Mouse (Mus musculus): Measurements from ENCODE around the gene Rasd2.
A peak's percentile ranks its signal among the peaks of the same experiment; 100 is the strongest.

The Rasd2 gene

GRCm38 (mm10) chr8:75213686-75214085 is at the start of gene Rasd2:
TSS of gene Rasd2 (plus strand) at chr8:75213944.
- DNase-seq (ENCODE audit: low read depth, low spot score) = no peak

- no peak for DNase-seq (ENCODE audit: low read depth, low spot score)
Observed at GRCm38 (mm10) chr8:75169363-75169762, 44.4 kb upstream of the Rasd2 start.

DNA sequence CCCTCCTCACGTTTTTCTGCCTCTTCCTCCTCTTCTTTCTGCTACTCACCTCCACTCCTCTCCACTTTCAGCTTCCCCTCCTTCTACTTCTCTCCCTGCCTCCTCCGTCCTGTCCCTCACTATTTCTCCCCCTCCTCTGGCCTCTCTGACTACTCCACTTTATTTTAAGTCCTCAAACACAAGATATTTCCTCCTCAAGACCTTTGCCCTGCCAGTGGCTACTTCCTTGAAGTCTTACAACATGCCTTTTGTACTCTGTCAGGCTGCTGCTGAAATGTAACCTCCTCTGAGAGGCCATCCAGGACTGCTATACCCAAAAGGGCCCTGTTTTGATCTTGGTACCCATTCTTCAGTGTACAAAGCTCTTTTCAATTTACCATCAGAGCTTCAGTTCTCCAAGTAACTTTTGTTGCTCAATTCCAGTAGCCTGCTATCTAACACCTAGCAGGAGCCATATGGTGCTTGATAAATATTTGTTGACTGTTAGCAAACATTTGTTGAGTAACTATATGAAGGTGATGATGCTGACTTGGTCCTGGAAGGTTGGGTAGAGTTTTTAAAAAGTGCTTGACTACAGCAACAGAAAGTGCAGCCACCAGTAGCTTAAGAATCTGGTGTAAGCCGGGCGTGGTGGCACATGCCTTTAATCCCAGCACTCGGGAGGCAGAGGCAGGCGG is 41.6 kb upstream of the Rasd2 start:
- no peak for DNase-seq (ENCODE audit: low read depth, low spot score)

- no peak for DNase-seq (ENCODE audit: low read depth, low spot score)
Observed at GRCm38 (mm10) chr8:75193022-75193421, 20.7 kb upstream of the Rasd2 start.

- peak; percentile 76 for DNase-seq (ENCODE audit: low read depth, low spot score)
Observed at GRCm38 (mm10) chr8:75194473-75195071, 19.2 kb upstream of the Rasd2 start.

DNA sequence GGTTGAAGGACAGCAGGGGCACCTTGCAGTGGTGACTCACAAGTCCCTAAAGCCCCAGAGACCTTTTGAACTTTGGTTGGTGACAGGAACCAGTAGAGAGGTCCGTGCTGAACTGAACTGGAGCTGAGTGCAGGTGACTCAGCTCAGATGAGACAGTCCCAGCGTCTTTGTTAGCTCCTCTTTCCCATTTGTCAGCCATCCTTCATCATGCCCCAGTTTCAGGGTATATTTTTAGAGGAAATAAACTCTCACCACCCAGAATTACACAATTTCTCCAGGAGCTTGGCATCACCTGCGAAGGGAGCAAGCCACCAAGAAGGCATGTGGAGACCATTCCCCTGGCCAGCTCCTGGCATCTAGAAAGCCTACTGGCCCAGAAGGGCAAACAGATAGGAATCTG is 16.6 kb upstream of the Rasd2 start:
- DNase-seq (ENCODE audit: low read depth, low spot score) = peak; percentile 74

GRCm38 (mm10) chr8:75197862-75198261 is 15.9 kb upstream of the Rasd2 start:
- DNase-seq (ENCODE audit: low read depth, low spot score) = peak; percentile 61

DNA sequence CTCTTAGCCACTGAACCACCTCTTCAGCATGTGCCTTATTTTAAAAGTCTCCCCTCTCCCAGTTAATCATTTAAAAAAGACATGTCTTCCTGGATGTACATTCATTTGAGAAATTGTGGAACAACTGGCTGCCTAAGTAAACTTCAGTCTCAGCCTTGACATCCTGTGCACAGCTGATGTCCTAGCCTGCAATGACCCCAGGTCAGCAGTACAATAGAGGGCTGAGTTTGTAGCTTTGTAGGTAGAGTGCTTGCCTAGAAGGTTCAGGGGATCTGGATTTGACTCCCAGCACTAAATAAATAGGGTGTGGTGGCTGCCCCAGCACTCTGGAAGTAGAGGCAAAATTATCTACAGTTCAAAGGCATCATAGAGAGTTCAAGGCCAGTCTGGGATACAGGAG is 15.4 kb upstream of the Rasd2 start:
- no peak for DNase-seq (ENCODE audit: low read depth, low spot score)

- DNase-seq (ENCODE audit: low read depth, low spot score) = peak; percentile 74
Observed at GRCm38 (mm10) chr8:75198988-75199765, 14.6 kb upstream of the Rasd2 start.

GRCm38 (mm10) chr8:75199914-75200313 is 13.8 kb upstream of the Rasd2 start:
- peak; percentile 68 for DNase-seq (ENCODE audit: low read depth, low spot score)

DNA sequence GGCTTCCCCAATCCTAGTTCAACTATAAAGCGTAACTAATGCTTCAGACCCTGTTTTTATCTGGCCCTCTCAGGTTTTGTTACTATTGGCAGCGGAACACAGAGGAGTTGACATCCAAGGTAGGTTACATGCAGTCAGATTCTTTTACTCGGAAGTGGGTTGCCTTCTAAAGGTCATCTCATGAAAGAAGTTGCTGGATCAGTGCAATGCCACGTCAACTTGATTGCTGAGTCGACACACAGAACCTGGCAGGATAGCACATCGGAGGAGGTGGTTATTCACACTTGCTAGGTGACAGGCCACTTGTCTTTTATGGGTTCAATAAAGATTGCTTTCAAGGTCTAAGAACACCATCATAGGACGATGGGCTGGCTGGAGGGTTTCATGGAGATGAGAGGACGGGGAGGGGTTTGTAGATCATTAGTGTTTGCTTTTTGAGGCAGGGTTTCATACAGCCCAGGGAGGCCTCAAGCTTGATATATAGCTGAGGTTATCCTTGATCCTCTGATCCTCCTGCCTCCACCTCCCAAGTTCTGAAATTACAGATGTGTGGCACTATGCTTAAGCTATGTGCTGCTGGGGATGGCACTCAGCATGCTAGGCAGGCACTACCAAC is 11.6 kb upstream of the Rasd2 start:
- no peak for DNase-seq (ENCODE audit: low read depth, low spot score)

- no peak for DNase-seq (ENCODE audit: low read depth, low spot score)
Observed at GRCm38 (mm10) chr8:75202913-75203312, 10.8 kb upstream of the Rasd2 start.

DNA sequence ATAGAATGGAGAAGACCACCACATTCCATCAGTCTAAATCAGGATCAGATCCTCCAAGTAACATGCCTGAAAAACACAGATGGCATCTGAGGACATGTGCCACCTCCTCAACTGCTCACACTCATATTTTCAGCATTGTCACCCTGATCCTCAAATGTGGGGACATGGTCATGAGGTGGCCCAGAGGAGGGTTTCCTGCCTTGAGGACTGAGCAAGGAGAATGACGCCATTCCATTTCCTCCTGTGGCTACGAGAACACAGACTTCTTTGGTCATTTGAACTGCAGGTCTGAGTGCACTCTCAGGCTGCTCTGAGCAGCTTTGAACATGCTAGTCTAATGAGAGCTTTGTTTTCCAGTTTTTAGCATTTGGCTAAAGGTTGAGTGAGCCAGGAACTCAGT is 10.3 kb upstream of the Rasd2 start:
- no peak for DNase-seq (ENCODE audit: low read depth, low spot score)

DNA sequence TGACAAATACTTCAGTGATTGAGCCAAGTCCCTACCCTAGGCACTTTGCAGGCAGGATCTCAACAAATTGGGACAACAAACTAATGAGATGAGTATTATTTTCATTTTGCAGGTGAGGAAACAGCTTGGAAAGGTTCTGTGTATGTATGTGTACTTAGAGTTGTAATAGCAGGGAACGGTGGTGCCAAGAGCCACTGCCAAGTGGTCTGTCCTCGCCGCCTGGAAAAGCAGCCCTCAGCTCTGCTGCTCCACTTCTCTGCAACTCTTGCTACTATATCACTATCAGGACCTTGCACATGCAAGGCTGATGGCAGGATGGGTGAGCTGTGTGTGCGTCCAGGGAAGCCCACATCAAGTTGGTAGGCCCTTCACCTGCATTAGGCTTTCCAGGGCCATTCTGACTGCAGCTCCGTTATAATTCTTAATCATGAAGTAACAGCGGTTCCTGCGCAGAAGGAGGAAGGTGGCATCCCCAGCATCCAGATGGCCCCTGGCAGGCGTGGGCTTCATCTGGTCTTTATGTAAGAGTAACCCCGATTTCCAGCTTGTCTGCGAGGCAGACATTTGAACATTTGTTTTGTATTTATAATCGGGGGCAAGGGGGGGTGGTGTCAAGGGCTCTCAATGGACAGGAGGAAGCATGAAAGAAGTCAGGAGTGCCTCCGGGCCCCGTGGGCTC is 9.4 kb upstream of the Rasd2 start:
- peak; percentile 24 for DNase-seq (ENCODE audit: low read depth, low spot score)

DNA sequence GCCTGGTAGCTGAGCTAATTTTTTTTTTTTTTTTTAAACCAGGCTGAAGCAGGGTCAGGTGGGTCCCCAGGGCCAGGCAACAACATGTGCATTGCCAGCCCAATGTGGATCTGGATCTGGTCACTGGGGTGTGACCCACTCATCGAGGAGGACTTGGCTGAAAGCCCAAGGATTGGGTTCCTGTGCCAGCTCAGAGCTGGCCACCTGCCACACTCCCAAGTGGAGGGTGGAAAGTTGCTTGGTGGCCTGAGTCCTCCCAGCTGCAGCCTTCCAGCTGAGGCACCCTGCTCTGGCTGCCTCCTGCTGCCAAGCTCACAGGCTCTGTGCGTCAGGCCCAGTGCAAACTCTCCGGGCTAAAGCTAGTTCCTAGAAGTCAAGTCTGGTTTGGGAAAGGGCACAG is 2.3 kb upstream of the Rasd2 start:
- peak; percentile 29 for DNase-seq (ENCODE audit: low read depth, low spot score)

GRCm38 (mm10) chr8:75212631-75213306 is 975 bp upstream of the Rasd2 start:
- peak; percentile 89 for DNase-seq (ENCODE audit: low read depth, low spot score)

GRCm38 (mm10) chr8:75213307-75213651 is 465 bp upstream of the Rasd2 start:
- DNase-seq (ENCODE audit: low read depth, low spot score) = no peak

DNA sequence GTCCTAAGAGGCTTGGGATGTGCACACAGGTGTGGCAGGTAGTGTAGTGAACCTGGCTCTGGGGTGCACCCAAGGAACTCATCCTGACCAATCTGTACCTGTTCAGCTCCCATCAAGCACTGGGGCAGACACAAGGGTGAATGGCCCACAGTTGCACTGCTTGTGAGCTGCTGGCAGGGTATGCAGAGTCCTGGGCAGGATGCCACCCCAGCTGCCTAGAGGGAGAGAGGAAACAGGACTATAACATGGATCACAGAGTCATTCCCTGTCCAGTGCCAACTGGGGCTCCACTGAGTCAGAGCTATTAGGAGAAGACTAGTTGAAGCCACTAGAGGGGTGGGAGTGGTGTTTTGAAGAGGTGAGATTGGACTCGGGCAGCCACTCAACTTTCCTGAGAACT is 1.3 kb downstream of the Rasd2 start:
- DNase-seq (ENCODE audit: low read depth, low spot score) = peak; percentile 70

GRCm38 (mm10) chr8:75215931-75216330 is 2.2 kb downstream of the Rasd2 start:
- DNase-seq (ENCODE audit: low read depth, low spot score) = peak; percentile 70

DNA sequence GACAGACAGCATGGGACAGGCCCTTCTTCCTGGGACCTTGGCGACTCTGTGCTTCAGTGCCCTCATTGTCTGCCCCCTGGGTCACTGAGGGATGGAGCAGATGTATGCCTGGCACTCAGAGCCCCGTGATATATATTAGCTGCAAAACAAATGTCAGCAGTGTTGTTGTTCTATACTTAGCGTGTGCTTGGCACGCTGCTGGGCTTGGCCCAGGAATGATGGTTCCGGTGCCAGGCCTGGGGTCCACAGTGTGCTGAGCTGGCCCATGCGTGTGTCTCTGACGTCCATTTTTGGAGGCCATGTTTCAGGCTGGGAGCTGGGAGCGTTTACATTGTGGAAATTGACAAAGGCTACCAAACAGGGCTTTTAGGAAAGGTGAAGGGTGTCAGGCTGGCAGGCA is 3.1 kb downstream of the Rasd2 start:
- peak; percentile 51 for DNase-seq (ENCODE audit: low read depth, low spot score)

DNA sequence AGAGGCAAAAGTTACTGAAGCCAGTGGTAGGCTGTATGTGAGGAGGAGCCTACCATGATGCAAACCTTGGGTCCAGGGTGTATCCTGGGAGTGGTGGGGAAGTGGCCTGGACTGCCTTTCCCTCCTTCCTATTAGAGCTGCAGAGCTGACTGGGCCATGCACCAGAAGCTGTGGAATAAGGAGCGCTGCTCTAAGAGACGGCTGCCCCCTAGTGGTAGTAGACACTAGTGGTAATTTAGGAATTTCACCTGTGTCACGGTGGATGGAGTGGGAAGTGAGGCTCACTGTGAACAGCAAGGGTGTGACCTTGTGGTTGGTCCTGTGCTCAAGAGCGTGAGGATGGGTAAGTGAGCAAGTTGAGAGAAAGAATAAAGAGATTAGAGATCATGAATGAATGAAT is 4.2 kb downstream of the Rasd2 start:
- peak; percentile 89 for DNase-seq (ENCODE audit: low read depth, low spot score)

All from brain, adult 2 months (tissue).